Mouse (Mus musculus): ENCODE data around the gene Gm17364.
A peak's percentile ranks its signal among the peaks of the same experiment; 100 is the strongest.
"Not testable (repeated sequence)": the region's sequence is repeated elsewhere in the genome, so short reads cannot be mapped to it uniquely, and the experiment has no call there.

Gm17364 gene

DNA sequence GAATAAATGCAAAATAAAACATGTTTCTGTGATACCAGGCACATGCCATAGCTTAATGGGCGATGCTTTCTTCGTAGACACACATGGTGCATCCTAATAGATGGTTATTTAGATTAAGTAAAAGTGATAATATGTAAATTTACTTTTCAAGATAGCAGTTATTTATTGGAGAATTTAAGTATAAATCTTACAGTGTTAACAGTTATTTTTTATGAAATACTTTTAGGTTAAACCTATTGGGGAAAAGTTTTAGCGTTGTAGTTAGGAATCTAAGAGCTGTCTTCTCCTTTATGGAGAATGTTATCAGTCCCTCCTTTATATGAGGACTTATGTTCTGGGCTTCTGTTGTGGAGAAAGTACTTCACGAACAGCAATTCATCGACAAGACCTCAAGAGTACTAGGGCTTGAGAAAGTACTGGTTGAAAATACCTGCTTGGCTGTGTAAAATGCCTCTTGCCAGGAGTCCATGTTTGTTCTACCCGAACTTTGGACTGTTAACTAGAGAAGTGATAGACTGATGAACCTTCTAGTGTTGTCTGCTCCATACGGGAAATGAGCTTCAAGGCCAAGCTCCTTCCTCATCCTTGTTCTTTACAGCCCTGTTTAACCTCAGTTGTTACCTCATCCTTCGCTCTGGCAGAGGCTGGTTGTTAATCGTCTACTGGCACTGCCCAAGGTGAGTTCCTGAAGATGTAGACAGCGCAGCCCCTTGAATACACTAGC, at the start of gene Gm17364:
TSS of gene Gm17364 (minus strand) at position 51 of the 724 bp plus-strand sequence.
- no peak for DNase-seq

GRCm38 (mm10) chr13:41321433-41321832, 47.7 kb upstream of the Gm17364 start:
- no peak for DNase-seq

GRCm38 (mm10) chr13:41320749-41321148, 47.0 kb upstream of the Gm17364 start:
- no peak for DNase-seq

DNA sequence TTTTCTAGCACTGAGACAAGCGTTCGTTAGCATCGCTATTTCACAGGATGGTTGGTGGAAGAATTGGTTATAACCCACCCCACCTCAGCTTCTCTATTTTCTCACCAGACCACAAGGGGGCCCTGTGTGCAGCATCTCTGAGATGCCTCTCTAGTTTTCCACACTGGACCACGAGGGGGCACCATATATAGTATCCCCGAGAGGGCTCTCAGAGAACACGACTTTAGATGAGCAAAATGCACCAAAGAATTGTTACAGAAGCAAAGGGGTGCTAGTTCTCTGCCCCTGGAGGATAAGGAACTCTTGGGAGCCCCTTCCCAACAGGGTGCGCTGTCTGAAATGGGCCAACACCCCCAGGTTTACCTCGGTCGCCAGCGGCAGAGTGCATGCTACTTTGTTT, 28.9 kb upstream of the Gm17364 start:
- DNase-seq, result peak; percentile 25

GRCm38 (mm10) chr13:41300037-41300436, 26.3 kb upstream of the Gm17364 start:
- DNase-seq, result no peak

DNA sequence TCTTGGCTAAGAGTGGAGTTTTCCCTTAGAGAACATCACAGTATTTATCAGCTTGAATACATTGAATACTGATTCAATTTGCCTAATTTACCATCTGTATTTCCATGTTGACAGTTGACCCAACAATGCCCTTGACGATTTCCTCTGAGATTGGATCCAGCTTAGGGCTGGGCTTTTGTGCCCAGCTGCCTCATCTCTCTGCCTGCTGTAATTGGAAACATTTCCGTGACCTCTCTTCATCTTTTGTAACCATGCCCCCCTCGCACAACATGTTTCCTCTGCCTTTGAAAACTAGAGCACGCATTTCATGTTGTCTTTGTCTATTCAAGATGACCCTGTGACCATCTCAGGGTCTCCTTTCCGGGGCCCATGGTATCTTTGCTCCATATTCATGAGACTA, 25.2 kb upstream of the Gm17364 start:
- no peak for DNase-seq

GRCm38 (mm10) chr13:41298533-41298932, 24.8 kb upstream of the Gm17364 start:
- DNase-seq, result no peak

GRCm38 (mm10) chr13:41296396-41296795, 22.6 kb upstream of the Gm17364 start:
- DNase-seq, result no peak

GRCm38 (mm10) chr13:41295886-41296285, 22.1 kb upstream of the Gm17364 start:
- no peak for DNase-seq

GRCm38 (mm10) chr13:41293595-41293994, 19.8 kb upstream of the Gm17364 start:
- DNase-seq, result no peak

GRCm38 (mm10) chr13:41291466-41291974, 17.7 kb upstream of the Gm17364 start:
- DNase-seq, result no peak

- no peak for DNase-seq
Observed at GRCm38 (mm10) chr13:41286285-41286684, 12.5 kb upstream of the Gm17364 start.

- DNase-seq, result no peak
Observed at GRCm38 (mm10) chr13:41285448-41285847, 11.7 kb upstream of the Gm17364 start.

DNA sequence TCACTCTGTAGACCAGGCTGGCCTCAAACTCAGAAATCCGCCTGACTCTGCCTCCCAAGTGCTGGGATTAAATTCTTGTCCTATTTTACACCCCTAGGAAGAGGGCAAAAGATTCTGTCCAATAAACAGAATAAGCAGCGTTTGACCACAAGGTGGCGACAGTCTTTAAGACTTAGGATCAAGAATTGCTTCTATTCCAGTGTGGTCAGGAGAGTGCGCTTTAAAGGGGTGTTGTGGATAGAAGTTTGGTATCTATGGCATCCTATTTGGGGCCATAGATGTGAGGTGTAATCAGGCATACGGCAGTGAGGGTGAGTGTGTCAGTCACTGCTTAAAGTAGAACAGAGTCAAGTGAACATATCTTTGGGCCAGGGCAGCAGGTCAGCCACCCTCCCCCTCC, 9.5 kb upstream of the Gm17364 start:
- peak; percentile 35 for DNase-seq

DNA sequence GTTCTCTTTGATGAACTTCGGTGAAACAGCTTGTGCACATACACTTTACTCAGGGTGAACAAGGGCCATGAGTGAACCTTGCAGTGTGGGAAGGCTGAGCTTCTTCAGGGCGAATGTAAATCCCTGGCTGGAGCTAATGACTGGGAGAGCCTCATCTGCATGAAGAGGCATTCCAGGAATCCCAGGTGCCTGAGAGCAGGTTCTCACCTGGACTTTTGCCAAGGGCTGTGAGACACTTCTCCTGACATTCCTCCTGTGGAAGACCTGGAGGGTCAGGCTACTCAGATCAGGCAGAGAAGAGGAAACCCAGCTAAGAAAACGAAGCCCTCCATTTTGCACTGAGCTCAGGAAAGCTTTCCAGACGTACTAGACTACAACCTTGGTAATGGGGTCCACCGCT, 6.9 kb upstream of the Gm17364 start:
- DNase-seq, result no peak

- no peak for DNase-seq
Observed at GRCm38 (mm10) chr13:41267827-41268408, 5.9 kb downstream of the Gm17364 start.

GRCm38 (mm10) chr13:41263304-41264006, 10.3 kb downstream of the Gm17364 start:
- no peak for DNase-seq

DNA sequence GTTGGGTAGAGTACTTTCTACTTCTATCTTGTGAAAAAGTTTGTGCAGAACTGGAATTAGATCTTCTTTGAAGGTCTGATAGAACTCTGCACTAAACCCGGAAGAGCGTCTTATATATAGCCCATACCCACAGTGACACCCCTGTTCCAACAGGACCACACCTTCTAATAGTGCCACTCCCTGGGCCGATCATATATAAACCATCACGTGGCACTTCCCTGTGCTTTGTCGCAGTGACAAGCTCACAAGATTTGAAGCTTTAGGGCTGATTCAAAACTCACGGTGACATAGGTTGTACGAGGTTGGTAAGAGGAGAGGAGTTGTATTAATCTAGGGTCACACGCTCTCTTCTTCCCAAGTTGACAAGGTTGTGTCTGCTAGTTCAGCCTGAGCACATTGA, 12.2 kb downstream of the Gm17364 start:
- not testable (repeated sequence) for DNase-seq

GRCm38 (mm10) chr13:41257851-41258250, 15.9 kb downstream of the Gm17364 start:
- DNase-seq, result no peak

- DNase-seq, result no peak
Observed at GRCm38 (mm10) chr13:41256962-41257361, 16.8 kb downstream of the Gm17364 start.

DNA sequence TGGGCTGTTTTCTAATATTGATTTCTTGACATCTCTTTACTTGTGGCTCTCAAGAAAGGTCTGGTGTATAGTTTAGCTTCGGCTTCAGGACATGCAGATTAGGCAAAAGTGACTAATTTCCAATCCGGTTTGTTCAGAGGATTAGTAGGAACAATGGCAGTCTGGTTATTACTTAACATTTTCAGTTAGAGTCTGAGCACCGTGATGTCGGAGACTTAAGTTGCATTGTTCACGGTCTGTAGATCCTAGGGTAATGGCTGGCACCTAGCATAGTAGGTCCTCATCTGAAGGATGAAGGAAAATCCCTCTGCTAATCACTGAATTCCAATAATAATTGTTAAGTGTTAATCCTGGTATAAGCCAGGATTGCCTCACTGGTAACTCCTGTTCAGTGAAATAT, 17.7 kb downstream of the Gm17364 start:
- DNase-seq, result no peak

DNA sequence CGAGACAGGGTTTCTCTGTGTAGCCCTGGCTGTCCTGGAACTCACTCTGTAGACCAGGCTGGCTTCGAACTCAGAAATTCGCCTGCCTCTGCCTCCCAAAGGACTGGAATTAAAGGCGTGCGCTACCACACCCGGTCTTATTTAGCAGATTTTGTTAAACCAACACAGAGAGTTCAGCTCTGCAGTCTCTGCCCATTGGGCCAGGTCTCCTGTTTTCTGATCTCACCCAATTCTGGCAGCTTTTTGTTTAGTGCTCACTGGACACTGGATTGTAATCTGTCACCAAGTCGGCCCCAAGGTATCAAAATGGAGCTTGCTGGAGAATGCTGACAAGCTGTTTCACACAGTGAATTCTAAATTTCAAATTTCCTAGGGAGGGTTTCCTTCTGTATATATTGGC, 21.0 kb downstream of the Gm17364 start:
- DNase-seq, result no peak

DNA sequence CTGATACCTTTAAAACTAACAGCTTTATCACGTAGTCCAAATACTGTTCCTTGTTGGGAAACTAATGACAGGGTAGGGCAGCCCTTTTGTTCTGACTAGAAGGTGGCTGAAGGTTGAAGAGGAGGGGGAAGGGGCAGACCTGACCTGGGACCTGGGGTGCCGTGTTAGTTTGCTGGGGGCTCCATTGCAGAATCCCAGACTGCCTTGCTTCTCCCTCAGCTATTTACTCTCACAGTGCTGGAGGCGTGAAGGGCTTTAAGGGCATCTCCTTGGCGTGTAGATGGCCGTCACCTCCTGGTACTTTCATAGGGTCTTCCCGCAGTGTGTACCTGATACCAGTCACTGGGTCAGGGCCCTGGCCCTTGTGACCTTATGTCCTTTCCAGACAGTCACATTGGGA, 21.6 kb downstream of the Gm17364 start:
- DNase-seq, result no peak

DNA sequence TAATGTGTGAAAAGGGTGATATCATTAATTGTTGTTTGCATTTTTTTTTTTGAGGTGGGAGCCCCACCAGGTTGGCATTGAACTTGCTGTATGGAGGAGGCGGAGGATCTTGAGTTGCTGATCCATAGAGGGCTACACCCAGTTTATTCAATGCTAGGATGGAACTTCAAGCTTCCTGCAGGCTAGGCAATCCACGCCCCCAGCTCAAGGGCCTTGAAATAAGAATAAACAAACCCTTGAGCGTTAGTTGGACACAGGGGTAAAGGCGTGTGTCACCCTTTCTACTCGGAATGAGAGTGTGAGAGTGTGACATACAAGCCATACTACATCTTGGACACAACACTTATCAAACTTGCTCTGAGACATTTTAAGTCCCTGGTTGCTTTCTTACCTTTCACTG, 22.1 kb downstream of the Gm17364 start:
- no peak for DNase-seq

Data from cerebellum, adult 11 months (tissue).